Mouse (Mus musculus): ENCODE results near the gene Rab8a. TPM values are rescaled to one million over a fixed set of nuclear protein-coding genes. Genes with fewer than 3 reads are reported as not detected.

Gene Rab8a
- total RNA-seq, 1 experiment from 2014 or later, result 486 TPM

DNA sequence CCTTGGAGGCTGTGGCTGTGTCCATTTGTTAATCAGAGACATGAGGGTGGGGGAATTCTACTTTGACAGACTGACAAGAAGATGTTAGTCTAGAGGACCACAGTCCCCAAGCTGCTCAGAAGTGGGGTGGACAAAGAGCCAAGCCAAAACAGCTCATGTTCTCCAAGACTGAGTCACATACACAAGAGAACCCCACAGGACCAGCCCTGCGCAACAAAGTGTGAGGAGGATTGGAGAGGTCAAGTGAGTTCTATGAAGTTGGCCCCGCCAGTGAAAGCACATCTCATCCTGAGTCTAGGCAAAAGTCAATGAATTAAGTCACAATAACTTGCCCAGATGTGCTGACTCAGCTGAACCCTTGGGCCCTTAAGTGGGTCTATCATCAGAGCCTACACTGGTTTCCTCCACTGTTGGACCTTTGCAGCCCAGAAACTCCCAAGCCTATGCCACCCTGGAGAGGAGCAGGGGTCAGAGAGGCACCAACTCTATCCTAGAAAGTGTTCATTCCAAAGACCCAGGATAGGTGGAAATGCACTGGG is 26.9 kb downstream of the Rab8a start:
- no peak for ATAC-seq (replicated peaks in 1 of 2; ENCODE audit: insufficient read depth in 1 of 2, low FRiP score in 2 of 2, low TSS enrichment in 1 of 2, low read depth in 1 of 2, poor library complexity in 2 of 2, severe bottlenecking in 2 of 2)

DNA sequence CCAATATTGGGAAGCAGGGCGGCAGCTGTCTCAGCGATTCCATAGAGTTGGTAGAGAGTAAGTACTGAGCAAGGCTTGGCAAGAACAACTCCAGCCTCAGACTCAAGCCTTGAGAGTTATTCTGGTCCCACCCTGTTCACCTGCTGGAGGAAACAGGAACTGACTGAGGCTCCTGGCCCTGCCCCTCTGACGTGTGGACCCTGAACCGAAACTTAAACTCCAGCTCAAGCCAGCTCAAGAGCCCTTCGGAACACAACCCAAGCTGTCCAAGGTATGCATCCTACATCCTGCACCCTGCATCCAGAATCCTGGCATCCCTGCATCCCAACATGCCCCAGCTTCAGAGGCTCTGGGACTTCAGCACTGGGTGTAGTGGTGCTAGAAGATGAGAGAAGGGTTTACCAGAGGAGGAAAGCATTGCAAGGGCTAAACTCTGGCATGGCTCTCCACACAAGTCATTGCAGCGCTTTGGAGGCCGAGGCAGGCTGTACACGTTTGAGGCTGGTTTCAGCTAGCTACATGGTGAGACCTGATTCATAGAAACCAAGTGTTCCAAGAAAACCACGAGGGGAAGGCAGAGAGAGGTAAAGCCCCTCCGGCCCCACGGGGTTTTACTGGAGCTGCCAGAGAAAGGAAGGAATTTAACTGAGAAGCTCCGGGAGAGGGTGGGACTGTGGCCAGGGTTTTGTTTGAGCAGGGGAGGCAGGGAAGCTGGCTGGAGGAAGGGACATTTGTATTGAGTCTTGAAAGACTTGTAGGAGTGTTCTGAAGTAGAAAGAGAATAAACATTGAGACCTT is 28.6 kb downstream of the Rab8a start, which contains the start of gene Hsh2d:
Hsh2d (plus strand) TSS at position 222 of the 798 bp plus-strand sequence.
- ATAC-seq (replicated peaks in 1 of 2; ENCODE audit: insufficient read depth in 1 of 2, low FRiP score in 2 of 2, low TSS enrichment in 1 of 2, low read depth in 1 of 2, poor library complexity in 2 of 2, severe bottlenecking in 2 of 2), result peak; percentile 97 to 99

DNA sequence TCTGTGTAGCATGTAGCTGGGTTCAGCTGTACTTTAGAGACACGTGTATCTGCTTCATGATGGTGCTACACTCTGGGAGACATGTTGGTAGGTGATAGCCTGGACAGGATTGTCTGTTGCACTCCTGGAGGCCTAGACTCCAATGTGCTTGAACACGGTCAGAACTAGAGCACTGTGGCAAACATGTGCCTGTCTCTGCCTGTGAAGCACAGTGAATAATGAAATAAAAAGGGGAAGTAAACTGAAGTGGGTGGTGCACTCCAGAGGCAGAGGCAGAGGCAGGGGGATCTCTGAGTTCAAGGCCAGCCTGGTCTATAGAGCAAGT is 29.2 kb downstream of the Rab8a start:
- ATAC-seq (replicated peaks in 1 of 2; ENCODE audit: insufficient read depth in 1 of 2, low FRiP score in 2 of 2, low TSS enrichment in 1 of 2, low read depth in 1 of 2, poor library complexity in 2 of 2, severe bottlenecking in 2 of 2), result peak; percentile 41 to 63

DNA sequence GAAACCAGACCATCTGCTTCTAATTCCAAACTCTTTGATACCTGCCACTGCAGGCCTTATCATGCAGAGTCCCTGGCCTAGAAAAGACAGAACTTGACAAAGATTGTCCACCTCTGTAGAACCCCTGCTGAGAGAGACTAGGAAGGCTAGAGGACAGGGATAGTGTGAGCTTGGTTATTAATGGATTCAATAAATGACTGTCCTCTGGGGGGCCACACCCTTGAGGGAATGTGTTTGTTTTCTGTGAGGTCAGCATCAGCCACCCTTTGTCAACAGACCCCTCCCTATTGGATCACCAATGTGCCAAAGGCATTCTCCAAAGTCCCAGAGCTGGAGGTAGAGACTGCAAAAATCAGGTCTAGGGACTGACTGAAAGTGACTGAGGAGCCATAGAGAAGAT is 31.1 kb downstream of the Rab8a start:
- ATAC-seq (replicated peaks in 1 of 2; ENCODE audit: insufficient read depth in 1 of 2, low FRiP score in 2 of 2, low TSS enrichment in 1 of 2, low read depth in 1 of 2, poor library complexity in 2 of 2, severe bottlenecking in 2 of 2), result no peak

DNA sequence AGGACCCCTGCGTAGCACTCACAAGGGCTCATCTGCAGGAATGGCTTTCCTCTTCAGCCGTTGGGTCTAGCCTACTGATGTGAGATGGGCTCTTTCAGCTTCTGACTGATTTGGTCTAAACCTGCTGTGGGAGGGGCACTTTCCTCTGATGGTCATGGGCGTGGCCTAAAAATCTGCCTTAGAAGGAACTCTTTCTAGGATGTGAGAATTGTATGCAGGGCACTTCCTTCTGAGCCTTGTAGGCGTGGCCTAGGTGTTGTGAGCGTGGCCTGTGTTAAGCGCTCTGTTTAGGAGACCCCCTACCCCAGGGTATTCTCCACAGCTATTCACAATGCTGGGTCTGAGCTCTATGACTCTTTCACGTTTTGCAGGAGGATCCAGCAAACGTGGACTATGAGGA is 37.0 kb downstream of the Rab8a start:
- ATAC-seq (replicated peaks in 1 of 2; ENCODE audit: insufficient read depth in 1 of 2, low FRiP score in 2 of 2, low TSS enrichment in 1 of 2, low read depth in 1 of 2, poor library complexity in 2 of 2, severe bottlenecking in 2 of 2), result no peak

DNA sequence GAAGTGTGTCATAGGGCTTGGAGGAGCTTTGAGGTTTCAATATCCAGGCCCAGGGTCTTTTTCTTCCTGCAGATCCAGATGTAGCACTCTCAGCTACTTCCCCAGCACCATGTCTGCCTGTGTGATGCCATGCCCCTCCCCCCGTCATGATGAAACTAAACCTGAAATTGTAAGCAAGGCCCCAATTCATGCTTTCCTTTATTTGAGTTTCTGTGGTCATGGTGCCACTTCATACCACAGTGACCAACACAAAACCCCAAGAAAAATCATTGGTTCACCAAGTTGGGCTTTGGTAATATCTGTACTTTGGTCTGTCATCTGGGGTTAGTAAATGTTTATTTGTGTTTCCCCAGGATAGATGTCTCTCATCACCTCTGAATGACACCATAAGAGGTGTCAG is 47.6 kb downstream of the Rab8a start:
- no peak for ATAC-seq (replicated peaks in 1 of 2; ENCODE audit: insufficient read depth in 1 of 2, low FRiP score in 2 of 2, low TSS enrichment in 1 of 2, low read depth in 1 of 2, poor library complexity in 2 of 2, severe bottlenecking in 2 of 2)

DNA sequence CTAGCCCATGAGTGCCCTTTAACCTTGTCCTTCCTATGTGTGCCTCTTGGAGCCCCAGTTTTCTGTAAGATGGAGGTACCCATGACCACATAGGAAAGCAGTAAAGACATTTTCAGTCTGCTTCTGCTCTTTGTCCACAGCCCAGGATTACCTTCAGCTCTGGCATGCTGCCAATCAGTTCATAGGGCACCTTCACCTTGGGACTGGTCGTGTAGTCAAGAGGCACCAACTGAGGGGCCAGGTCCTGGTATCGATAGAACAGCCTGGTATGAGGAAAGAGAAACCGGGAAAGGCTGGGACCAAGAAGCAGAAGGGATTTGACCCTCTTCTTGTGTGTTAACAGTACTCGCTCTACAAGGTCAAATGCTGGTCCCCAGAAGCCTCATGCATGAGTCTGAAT is 49.2 kb downstream of the Rab8a start:
- no peak for ATAC-seq (replicated peaks in 1 of 2; ENCODE audit: insufficient read depth in 1 of 2, low FRiP score in 2 of 2, low TSS enrichment in 1 of 2, low read depth in 1 of 2, poor library complexity in 2 of 2, severe bottlenecking in 2 of 2)

DNA sequence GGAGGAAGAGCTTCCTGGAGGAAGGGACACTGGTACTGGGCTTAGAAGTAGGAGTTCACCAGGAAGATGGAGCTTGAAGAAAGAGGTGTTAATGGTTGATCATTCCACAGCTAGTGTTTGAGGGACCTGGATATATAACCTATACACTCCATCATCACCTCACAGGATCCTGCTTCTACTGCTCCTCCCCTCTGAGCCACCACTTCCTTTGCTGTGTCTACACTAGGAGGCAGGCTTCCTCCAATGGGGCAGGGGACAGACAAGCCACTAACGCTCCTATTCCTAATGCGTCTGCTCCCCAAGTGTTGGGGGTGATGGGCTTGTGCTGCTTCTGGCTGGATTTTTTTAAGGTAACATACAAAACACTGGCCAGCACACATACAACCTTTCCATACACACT is 49.7 kb downstream of the Rab8a start:
- peak in 1 of 2 experiments; percentile 39; a peak in 1 of 4 replicates for ATAC-seq (replicated peaks in 1 of 2; ENCODE audit: insufficient read depth in 1 of 2, low FRiP score in 2 of 2, low TSS enrichment in 1 of 2, low read depth in 1 of 2, poor library complexity in 2 of 2, severe bottlenecking in 2 of 2)

DNA sequence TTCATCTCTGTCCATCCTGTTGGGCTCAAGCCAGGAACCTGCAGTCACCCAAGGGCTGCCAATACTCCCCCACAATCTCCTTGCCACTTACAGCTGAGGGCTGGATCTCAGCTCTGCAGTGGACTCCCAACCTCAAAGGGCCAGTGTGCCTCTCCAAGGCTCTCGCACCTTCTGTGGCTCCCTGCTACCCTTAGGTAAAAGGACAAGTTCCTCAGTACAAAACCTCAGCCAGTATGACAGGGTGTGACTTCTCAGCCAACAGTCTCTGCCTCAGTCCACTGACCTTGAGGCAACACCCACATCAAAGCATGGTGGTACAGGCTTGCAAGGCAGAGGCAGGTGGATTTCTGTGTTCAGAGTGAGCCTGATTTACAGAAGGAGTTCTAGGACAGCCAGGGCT is 50.8 kb downstream of the Rab8a start:
- no peak for ATAC-seq (replicated peaks in 1 of 2; ENCODE audit: insufficient read depth in 1 of 2, low FRiP score in 2 of 2, low TSS enrichment in 1 of 2, low read depth in 1 of 2, poor library complexity in 2 of 2, severe bottlenecking in 2 of 2)

DNA sequence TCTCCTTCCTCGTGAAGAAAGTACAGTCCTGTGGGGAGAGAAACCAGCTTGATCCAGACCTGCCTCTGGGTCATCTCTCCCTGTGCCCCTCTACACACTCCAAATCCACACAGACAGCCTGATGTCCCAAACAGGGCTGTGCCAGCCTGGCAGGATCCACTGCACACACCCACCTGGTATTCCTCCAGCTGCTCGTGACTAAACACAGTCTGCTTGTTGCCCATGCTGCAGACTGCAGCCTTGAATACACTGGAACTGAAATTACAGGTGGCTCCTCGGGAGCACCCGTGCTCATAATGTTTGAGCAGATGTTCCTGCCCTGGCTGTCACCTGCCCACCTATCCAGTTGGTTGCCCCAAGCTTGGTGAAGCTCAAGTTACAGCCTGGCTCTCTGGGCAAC is 51.8 kb downstream of the Rab8a start, which contains the start of gene Cib3:
Cib3 (minus strand) TSS at position 87 of the 400 bp plus-strand sequence.
- no peak for ATAC-seq (replicated peaks in 1 of 2; ENCODE audit: insufficient read depth in 1 of 2, low FRiP score in 2 of 2, low TSS enrichment in 1 of 2, low read depth in 1 of 2, poor library complexity in 2 of 2, severe bottlenecking in 2 of 2)

DNA sequence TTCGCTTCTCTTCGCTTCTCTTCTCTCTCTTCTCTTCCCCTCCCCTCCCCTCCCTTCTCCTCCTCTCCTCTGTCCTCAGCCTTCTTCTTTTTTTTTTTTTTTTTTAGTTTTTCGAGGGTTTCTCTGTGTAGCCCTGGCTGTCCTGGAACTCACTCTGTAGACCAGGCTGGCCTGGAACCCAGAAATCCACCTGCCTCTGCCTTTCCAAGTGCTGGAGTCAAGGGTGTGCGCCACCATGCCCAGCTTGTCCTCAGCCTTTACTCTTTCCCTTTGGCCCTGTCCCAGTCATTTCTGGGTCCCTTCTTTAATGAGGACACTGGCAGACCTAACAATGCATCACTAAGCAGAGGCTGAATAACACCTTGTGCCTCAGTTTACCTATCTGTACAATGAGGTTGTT is 52.5 kb downstream of the Rab8a start, which contains the start of gene Gm11034:
Gm11034 (minus strand) TSS at position 101 of the 400 bp plus-strand sequence.
- ATAC-seq (replicated peaks in 1 of 2; ENCODE audit: insufficient read depth in 1 of 2, low FRiP score in 2 of 2, low TSS enrichment in 1 of 2, low read depth in 1 of 2, poor library complexity in 2 of 2, severe bottlenecking in 2 of 2), result no peak

DNA sequence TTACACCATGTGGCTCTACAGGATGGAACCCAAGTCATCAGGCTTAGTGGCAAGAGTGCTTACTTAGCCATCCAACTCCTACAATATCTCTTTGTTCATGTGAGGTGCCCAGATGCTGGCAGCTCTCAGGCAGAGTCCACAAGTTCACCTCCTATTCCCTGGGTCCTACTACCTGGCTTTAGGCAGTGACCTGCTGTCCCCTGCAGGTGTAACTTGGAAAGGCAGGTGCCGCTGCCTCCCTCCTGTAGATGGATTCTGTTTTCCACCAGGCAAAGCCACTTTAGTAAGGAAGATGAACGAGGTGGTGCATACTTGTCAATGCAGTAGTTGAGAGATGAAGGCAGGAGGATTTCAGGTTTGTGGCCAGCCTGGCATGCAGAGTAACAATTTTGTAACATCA is 54.1 kb downstream of the Rab8a start:
- peak in 1 of 2 experiments; percentile 23; a peak in 1 of 4 replicates for ATAC-seq (replicated peaks in 1 of 2; ENCODE audit: insufficient read depth in 1 of 2, low FRiP score in 2 of 2, low TSS enrichment in 1 of 2, low read depth in 1 of 2, poor library complexity in 2 of 2, severe bottlenecking in 2 of 2)

DNA sequence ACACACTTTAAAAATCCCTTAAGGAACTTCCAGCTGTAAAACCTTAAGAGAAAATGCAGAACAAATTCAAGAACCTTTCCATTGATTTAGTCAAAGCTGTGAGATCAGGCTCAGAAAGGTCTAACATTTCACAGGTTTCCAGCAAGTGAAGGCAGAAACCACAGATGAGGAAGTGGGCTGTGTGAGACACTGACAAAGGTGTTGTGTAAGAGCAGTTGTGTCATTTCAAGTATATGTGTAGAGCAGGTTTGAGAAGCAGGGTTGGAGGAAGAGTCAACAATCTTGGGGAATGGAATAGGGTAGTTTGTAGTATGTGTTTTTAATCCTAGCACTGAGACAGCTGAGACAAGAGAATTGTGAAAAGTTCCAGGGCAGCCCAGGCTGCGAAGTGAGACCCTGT is 54.9 kb downstream of the Rab8a start:
- ATAC-seq (replicated peaks in 1 of 2; ENCODE audit: insufficient read depth in 1 of 2, low FRiP score in 2 of 2, low TSS enrichment in 1 of 2, low read depth in 1 of 2, poor library complexity in 2 of 2, severe bottlenecking in 2 of 2), result peak; percentile 65 to 71

DNA sequence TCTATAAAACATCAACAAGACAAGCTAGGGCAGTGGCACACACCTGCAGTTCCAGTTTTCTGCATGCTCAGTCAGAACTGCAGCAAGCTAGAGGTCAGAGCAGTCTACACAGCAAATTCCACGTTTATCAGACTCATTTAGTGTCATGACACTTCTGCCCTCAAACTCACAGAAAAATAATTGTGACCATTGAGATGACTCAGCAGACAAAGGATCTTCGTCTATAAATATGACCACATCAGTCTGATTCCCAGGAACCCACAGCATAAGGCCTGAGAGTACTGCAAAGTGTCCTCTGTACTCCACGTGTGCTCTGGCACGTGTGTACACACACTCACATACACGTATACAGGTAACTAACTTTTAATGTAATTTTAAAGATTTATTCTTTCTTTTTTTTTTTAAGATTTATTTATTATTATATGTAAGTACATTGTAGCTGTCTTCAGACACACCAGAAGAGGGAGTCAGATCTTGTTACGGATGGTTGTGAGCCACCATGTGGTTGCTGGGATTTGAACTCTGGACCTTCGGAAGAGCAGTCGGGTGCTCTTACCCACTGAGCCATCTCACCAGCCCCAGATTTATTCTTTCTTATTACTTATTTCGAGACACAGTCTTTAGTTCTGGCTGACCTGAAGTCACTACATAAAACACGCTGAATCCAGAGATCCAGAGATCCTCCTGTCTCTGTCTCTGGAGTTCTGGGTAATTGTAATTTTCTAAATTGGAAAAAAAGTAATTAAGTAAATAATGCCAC is 58.0 kb downstream of the Rab8a start:
- no peak for ATAC-seq (replicated peaks in 1 of 2; ENCODE audit: insufficient read depth in 1 of 2, low FRiP score in 2 of 2, low TSS enrichment in 1 of 2, low read depth in 1 of 2, poor library complexity in 2 of 2, severe bottlenecking in 2 of 2)

DNA sequence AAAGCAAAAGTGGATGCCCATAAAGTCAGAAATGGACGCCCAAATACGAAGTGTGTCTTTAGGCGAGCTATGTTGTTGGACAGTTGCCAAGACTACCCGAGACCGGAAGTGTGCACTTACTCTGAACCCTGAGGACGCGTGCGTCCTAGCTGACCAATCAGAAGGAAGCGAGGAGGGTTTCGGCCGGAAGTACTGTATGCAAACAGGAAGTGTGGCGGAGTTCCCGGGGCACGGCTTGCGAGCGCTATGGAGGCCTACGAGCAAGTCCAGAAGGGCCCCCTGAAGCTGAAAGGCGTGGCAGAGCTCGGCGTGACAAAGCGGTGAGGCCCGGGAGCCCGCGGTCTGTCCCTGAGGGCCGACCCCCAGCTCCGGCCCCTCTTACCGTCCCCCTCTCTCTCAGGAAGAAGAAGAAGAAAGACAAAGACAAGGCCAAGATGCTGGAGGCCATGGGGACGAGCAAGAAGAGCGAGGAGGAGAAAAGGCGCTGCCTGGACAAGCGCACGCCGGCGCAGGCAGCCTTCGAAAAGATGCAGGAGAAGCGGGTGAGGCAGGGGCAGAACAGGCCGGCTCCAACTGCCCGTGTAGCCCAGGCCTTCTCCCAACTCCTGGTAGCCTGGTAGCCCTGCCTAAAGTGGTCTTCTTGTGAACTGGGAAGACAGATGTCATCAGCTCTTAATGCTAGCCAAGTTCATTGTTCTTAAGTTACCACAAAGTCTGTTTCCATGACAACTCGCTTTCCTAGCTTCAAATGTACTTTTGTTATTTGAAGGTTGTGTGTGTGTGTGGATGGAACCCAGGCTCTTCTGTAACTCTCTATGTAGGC is 58.8 kb downstream of the Rab8a start, which contains the start of gene Fam32a:
Fam32a (plus strand) TSS at position 190 of the 823 bp plus-strand sequence.
- ATAC-seq (replicated peaks in 1 of 2; ENCODE audit: insufficient read depth in 1 of 2, low FRiP score in 2 of 2, low TSS enrichment in 1 of 2, low read depth in 1 of 2, poor library complexity in 2 of 2, severe bottlenecking in 2 of 2), result peak; percentile 93 to 96

DNA sequence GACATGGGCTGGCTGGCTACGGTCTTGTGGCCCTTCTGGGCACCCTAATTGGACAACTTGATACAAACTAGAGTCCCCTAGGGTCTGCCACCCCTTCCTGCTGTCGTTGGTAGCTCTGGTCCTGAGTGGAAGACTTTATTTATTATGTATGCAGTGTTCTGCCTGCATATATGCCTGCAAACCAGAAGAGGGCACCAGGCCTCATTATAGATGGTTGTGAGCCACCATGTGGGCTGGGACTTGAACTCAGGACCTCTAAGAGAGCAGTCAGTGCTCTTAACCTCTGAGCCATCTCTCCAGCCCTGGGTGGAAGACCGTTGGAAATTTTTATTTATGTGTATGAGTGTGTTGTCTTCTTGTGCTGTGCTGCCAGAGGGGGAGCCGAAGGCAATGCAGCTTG is 59.8 kb downstream of the Rab8a start:
- no peak for ATAC-seq (replicated peaks in 1 of 2; ENCODE audit: insufficient read depth in 1 of 2, low FRiP score in 2 of 2, low TSS enrichment in 1 of 2, low read depth in 1 of 2, poor library complexity in 2 of 2, severe bottlenecking in 2 of 2)

DNA sequence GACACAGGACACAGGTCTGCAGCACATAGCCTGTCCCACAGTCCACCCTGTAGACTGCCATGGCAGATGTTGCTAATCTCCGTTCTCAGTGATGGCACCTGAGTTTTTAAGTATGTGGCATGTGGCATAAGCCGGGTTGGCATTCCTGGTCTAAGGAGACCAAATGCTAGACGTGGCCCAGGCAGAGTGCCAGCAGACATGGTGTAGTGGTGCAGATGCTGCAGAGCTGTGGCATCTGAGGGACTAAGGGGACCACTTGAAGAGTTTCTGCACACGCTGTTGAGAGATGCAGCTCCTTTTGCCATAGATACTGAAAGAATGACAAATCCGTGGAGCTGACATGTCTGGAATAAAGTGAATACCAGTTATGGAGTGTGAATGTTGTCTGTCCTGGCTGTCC is 61.7 kb downstream of the Rab8a start:
- ATAC-seq (replicated peaks in 1 of 2; ENCODE audit: insufficient read depth in 1 of 2, low FRiP score in 2 of 2, low TSS enrichment in 1 of 2, low read depth in 1 of 2, poor library complexity in 2 of 2, severe bottlenecking in 2 of 2), result no peak
